Mouse (Mus musculus): Measurements from ENCODE around the gene Epha4.

GRCm38 (mm10) chr1:77473446-77474376 is 41.2 kb downstream of the Epha4 start:
- TF ChIP-seq CTCF (IDR thresholded peaks at IDR 0.05), result no peak
- TF ChIP-seq EP300 (IDR thresholded peaks at IDR 0.05; ENCODE audit: insufficient read depth, low read depth, low read length), result no peak

All from heart, adult 2 months (tissue).